Mouse (Mus musculus) thymus, postnatal 10 days (tissue): ENCODE results near the gene Rabif.
A peak's percentile ranks its signal among the peaks of the same experiment; 100 is the strongest.
"Not testable (repeated sequence)": the region's sequence is repeated elsewhere in the genome, so short reads cannot be mapped to it uniquely, and the experiment has no call there.

Experiments used
- DNase-seq, 2 experiments: peaks; one replicate each; pipeline ENCODE4 v3.0.0; 2021; ENCODE audit warnings: low spot score in 2 of 2

Rabif gene

GRCm38 (mm10) chr1:134512584-134512983, 18.1 kb downstream of the Rabif start:
- no peak for DNase-seq

- DNase-seq, result no peak
Observed at GRCm38 (mm10) chr1:134513312-134513860, 18.9 kb downstream of the Rabif start.

GRCm38 (mm10) chr1:134513876-134514590, 19.6 kb downstream of the Rabif start:
- no peak for DNase-seq

- DNase-seq, result no peak
Observed at GRCm38 (mm10) chr1:134515891-134516290, 21.4 kb downstream of the Rabif start.

GRCm38 (mm10) chr1:134516491-134517198, 22.2 kb downstream of the Rabif start:
- no peak for DNase-seq

GRCm38 (mm10) chr1:134517841-134518240, 23.4 kb downstream of the Rabif start:
- not testable (repeated sequence) for DNase-seq

GRCm38 (mm10) chr1:134518677-134519076, 24.2 kb downstream of the Rabif start:
- peak; percentile 82 to 92 for DNase-seq

GRCm38 (mm10) chr1:134519201-134519600, 24.8 kb downstream of the Rabif start:
- DNase-seq, result not testable (repeated sequence)

GRCm38 (mm10) chr1:134520001-134520721, 25.7 kb downstream of the Rabif start:
- no peak for DNase-seq

GRCm38 (mm10) chr1:134521163-134521562, 26.7 kb downstream of the Rabif start:
- no peak for DNase-seq

GRCm38 (mm10) chr1:134522325-134522724, 27.9 kb downstream of the Rabif start:
- no peak for DNase-seq

- DNase-seq, result peak in 1 of 2 experiments; percentile 32
Observed at GRCm38 (mm10) chr1:134524424-134524823, 30.0 kb downstream of the Rabif start.

- no peak for DNase-seq
Observed at GRCm38 (mm10) chr1:134525015-134525414, 30.6 kb downstream of the Rabif start.

- no peak for DNase-seq
Observed at GRCm38 (mm10) chr1:134526752-134527151, 32.3 kb downstream of the Rabif start.

GRCm38 (mm10) chr1:134530618-134531017, 36.2 kb downstream of the Rabif start:
- DNase-seq, result no peak

- not testable (repeated sequence) for DNase-seq
Observed at GRCm38 (mm10) chr1:134533710-134534109, 39.3 kb downstream of the Rabif start.

GRCm38 (mm10) chr1:134535054-134535453, 40.6 kb downstream of the Rabif start:
- DNase-seq, result no peak

GRCm38 (mm10) chr1:134535513-134535912, 41.1 kb downstream of the Rabif start:
- no peak for DNase-seq

GRCm38 (mm10) chr1:134540610-134541009, 46.2 kb downstream of the Rabif start:
- DNase-seq, result no peak

- DNase-seq, result no peak
Observed at GRCm38 (mm10) chr1:134548231-134548630, 53.8 kb downstream of the Rabif start.

- no peak for DNase-seq
Observed at GRCm38 (mm10) chr1:134549632-134550132, 55.2 kb downstream of the Rabif start, which contains the start of gene Mgat4e. Gene Mgat4e (minus strand): TSS chr1:134549682.

- DNase-seq, result no peak
Observed at GRCm38 (mm10) chr1:134551869-134552268, 57.4 kb downstream of the Rabif start.
